Mouse (Mus musculus): ENCODE data around the gene Cbln1. TPM values are rescaled to one million over a fixed set of nuclear protein-coding genes. Genes with fewer than 3 reads are reported as not detected.

The Cbln1 gene
- total RNA-seq, 4 experiments from 2014 or later, result 7.5 to 10.9 (median 7.7) TPM

- DNase-seq (ENCODE audit: low spot score in 2 of 2), result no peak
Observed at GRCm38 (mm10) chr8:87469931-87470833, 2.2 kb downstream of the Cbln1 start.

- no peak for DNase-seq (ENCODE audit: low spot score in 2 of 2)
Observed at GRCm38 (mm10) chr8:87468958-87469815, 3.2 kb downstream of the Cbln1 start.

- no peak for DNase-seq (ENCODE audit: low spot score in 2 of 2)
Observed at GRCm38 (mm10) chr8:87468416-87468957, 3.9 kb downstream of the Cbln1 start.

- no peak for DNase-seq (ENCODE audit: low spot score in 2 of 2)
Observed at GRCm38 (mm10) chr8:87467906-87468305, 4.5 kb downstream of the Cbln1 start.

- DNase-seq (ENCODE audit: low spot score in 2 of 2), result no peak
Observed at GRCm38 (mm10) chr8:87466936-87467602, 5.3 kb downstream of the Cbln1 start.

GRCm38 (mm10) chr8:87466335-87466734 is 6.1 kb downstream of the Cbln1 start:
- DNase-seq (ENCODE audit: low spot score in 2 of 2), result no peak

- DNase-seq (ENCODE audit: low spot score in 2 of 2), result no peak
Observed at GRCm38 (mm10) chr8:87464446-87464845, 8.0 kb downstream of the Cbln1 start.

- DNase-seq (ENCODE audit: low spot score in 2 of 2), result no peak
Observed at GRCm38 (mm10) chr8:87461801-87462200, 10.6 kb downstream of the Cbln1 start.

GRCm38 (mm10) chr8:87456949-87457348 is 15.5 kb downstream of the Cbln1 start:
- DNase-seq (ENCODE audit: low spot score in 2 of 2), result no peak

GRCm38 (mm10) chr8:87452815-87453214 is 19.6 kb downstream of the Cbln1 start:
- no peak for DNase-seq (ENCODE audit: low spot score in 2 of 2)

- no peak for DNase-seq (ENCODE audit: low spot score in 2 of 2)
Observed at GRCm38 (mm10) chr8:87451737-87452136, 20.7 kb downstream of the Cbln1 start.

GRCm38 (mm10) chr8:87434592-87434991 is 37.8 kb downstream of the Cbln1 start:
- no peak for DNase-seq (ENCODE audit: low spot score in 2 of 2)

- no peak for DNase-seq (ENCODE audit: low spot score in 2 of 2)
Observed at GRCm38 (mm10) chr8:87427188-87427587, 45.2 kb downstream of the Cbln1 start.

GRCm38 (mm10) chr8:87424706-87425105 is 47.7 kb downstream of the Cbln1 start:
- no peak for DNase-seq (ENCODE audit: low spot score in 2 of 2)

- no peak for DNase-seq (ENCODE audit: low spot score in 2 of 2)
Observed at GRCm38 (mm10) chr8:87421697-87422096, 50.7 kb downstream of the Cbln1 start.

Other genes with a start within 250 kb of the Cbln1 start
- gene 4933402J07Rik, start 91.2 kb upstream of the Cbln1 start, total RNA-seq (2022), result under 1 TPM in 1 of 4 experiments, not detected in 3; 0.25 TPM